ENCODE assay signal across 8 mouse cellular contexts in genomic region chr4:148805811-148806747, GRCm38 (mm10). TPM values are rescaled to one million over a fixed set of nuclear protein-coding genes. Genes with fewer than 3 reads are reported as not detected.
DNase-seq lines count a peak whose midpoint lies in the region; ATAC-seq lines count a peak whose summit lies in the region.

No protein-coding gene starts in this region.

- H3K27me3 ChIP-seq in forebrain, embryonic 11.5 days (ENCODE audit: control insufficient read depth, insufficient read depth, low read length): peaks cover 38% of the 10 kb centered on the region
- peaks cover 83% of the 10 kb centered on the region for H3K27me3 ChIP-seq in hindbrain, embryonic 12.5 days
- H3K27me3 ChIP-seq in liver, embryonic 16.5 days (ENCODE audit: control insufficient read depth, insufficient read depth, low read depth, low read length): peaks cover 85% of the 10 kb centered on the region
- peaks cover 24% of the 10 kb centered on the region for H3K27me3 ChIP-seq in stomach, embryonic 15.5 days (replicated peaks)

- peaks cover 20% of the 10 kb centered on the region for H3K4me1 ChIP-seq in forebrain, embryonic 11.5 days (replicated peaks; ENCODE audit: control insufficient read depth, insufficient read depth, low read length)
- peaks cover 58% of the 10 kb centered on the region for H3K4me1 ChIP-seq in hindbrain, embryonic 12.5 days
- no peaks in the 10 kb centered on the region; the same call in 1 of the 2 replicates for H3K4me1 ChIP-seq in liver, embryonic 16.5 days (ENCODE audit: control insufficient read depth, low read depth, low read length)
- H3K4me1 ChIP-seq in stomach, embryonic 15.5 days: peaks cover 38% of the 10 kb centered on the region

- H3K9ac ChIP-seq in forebrain, embryonic 11.5 days (ENCODE audit: low read length): peak overlapping the region; percentile 60
- peak overlapping the region; percentile 57 for H3K9ac ChIP-seq in hindbrain, embryonic 12.5 days
- H3K9ac ChIP-seq in liver, embryonic 16.5 days (ENCODE audit: low read depth, low read length): no peak overlapping the region
- peak overlapping the region; percentile 54; the same call in 1 of the 2 replicates for H3K9ac ChIP-seq in stomach, embryonic 15.5 days

- peak overlapping the region; percentile 55 for H3K4me3 ChIP-seq in forebrain, embryonic 11.5 days (ENCODE audit: low read depth, low read length)
- H3K4me3 ChIP-seq in hindbrain, embryonic 12.5 days: peak overlapping the region; percentile 49
- H3K4me3 ChIP-seq in liver, embryonic 16.5 days (ENCODE audit: low read depth, low read length): peak overlapping the region; percentile 52
- H3K4me3 ChIP-seq in stomach, embryonic 15.5 days (replicated peaks): peak overlapping the region; percentile 65

- no peak for ATAC-seq in forebrain, embryonic 11.5 days (replicated peaks; ENCODE audit: low FRiP score)
- no peak for ATAC-seq in hindbrain, embryonic 12.5 days (ENCODE audit: low FRiP score)
- no peak for ATAC-seq in liver, embryonic 16.5 days (ENCODE audit: low read depth)
- ATAC-seq in stomach, embryonic 15.5 days (ENCODE audit: insufficient read depth, low FRiP score, low read depth): no peak

- WGBS in forebrain, embryonic 11.5 days: under 1% methylated on average over 64 of the region's 64 CpGs
- under 1% methylated on average over 64 of the region's 64 CpGs for WGBS in hindbrain, embryonic 12.5 days
- 2% methylated on average over 58 of the region's 64 CpGs for WGBS in liver, embryonic 16.5 days (ENCODE audit: insufficient replicate concordance)
- WGBS in stomach, embryonic 15.5 days: under 1% methylated on average over 56 of the region's 64 CpGs

- no peaks in the 10 kb centered on the region for H3K9me3 ChIP-seq in forebrain, embryonic 11.5 days (ENCODE audit: control insufficient read depth, low read length)
- no peaks in the 10 kb centered on the region for H3K9me3 ChIP-seq in hindbrain, embryonic 12.5 days (replicated peaks)
- no peaks in the 10 kb centered on the region for H3K9me3 ChIP-seq in liver, embryonic 16.5 days (replicated peaks; ENCODE audit: control insufficient read depth, low read length)
- no peaks in the 10 kb centered on the region for H3K9me3 ChIP-seq in stomach, embryonic 15.5 days

- H3K36me3 ChIP-seq in forebrain, embryonic 11.5 days (ENCODE audit: control insufficient read depth, insufficient read depth, low read length): no peaks in the 10 kb centered on the region
- H3K36me3 ChIP-seq in hindbrain, embryonic 12.5 days: no peaks in the 10 kb centered on the region
- no peaks in the 10 kb centered on the region for H3K36me3 ChIP-seq in liver, embryonic 16.5 days (ENCODE audit: control insufficient read depth, insufficient read depth)
- H3K36me3 ChIP-seq in stomach, embryonic 15.5 days: no peaks in the 10 kb centered on the region

- peak overlapping the region; percentile 99 for H3K4me2 ChIP-seq in forebrain, embryonic 11.5 days (ENCODE audit: low read depth, low read length, severe bottlenecking)
- H3K4me2 ChIP-seq in hindbrain, embryonic 12.5 days (replicated peaks): peak overlapping the region; percentile 82
- H3K4me2 ChIP-seq in liver, embryonic 16.5 days (ENCODE audit: low read depth, low read length): peak overlapping the region; percentile 73
- H3K4me2 ChIP-seq in stomach, embryonic 15.5 days: peak overlapping the region; percentile 96

- DNase-seq in heart, adult 18-20 months: peak; percentile 39 to 72
- DNase-seq in heart, adult 8-10 months (ENCODE audit: low spot score): no peak
- DNase-seq in forebrain, embryonic 11.5 days (ENCODE audit: low spot score): peak; percentile 64
- DNase-seq in cerebellum, postnatal 14 days: no peak
- DNase-seq in T-cell, adult 2 months (ENCODE audit: low spot score): no peak

- no peak overlapping the region for H3K27ac ChIP-seq in forebrain, embryonic 11.5 days (ENCODE audit: low read depth, low read length)
- H3K27ac ChIP-seq in hindbrain, embryonic 12.5 days: peak overlapping the region; percentile 60
- H3K27ac ChIP-seq in liver, embryonic 16.5 days (ENCODE audit: low read length): no peak overlapping the region
- H3K27ac ChIP-seq in stomach, embryonic 15.5 days: peak overlapping the region; percentile 26; the same call in 1 of the 2 replicates

RNA-seq across cellular contexts. Expression of gene Casz1, which starts 1.9 kb away (rescaled TPM):
- 10 to 100 TPM; 35.9 to 41.1 TPM for total RNA-seq in heart, adult 18-20 months (2021)
- 10 to 100 TPM; 40.6 to 49.5 (median 47.3) TPM for total RNA-seq in heart, adult 8-10 months (2022)
- 3.4 and 3.6 TPM in 2 replicates for polyA plus RNA-seq in forebrain, embryonic 11.5 days (2014; fragmentation: Nextera tagmentation; extraction: Ambion mirVana)
- 7.1 and 8.9 TPM in 2 replicates for polyA plus RNA-seq in hindbrain, embryonic 12.5 days (2016; fragmentation: Nextera tagmentation; extraction: Ambion mirVana)
- 0.36 and 0.51 TPM in 2 replicates for polyA plus RNA-seq in liver, embryonic 16.5 days (2015; fragmentation: Nextera tagmentation; extraction: Ambion mirVana)
- polyA plus RNA-seq in stomach, embryonic 15.5 days (2015; fragmentation: Nextera tagmentation; extraction: Ambion mirVana): 8.9 and 10.2 TPM in 2 replicates

Comparison
In these comparisons a context has a peak if more than half of its experiments do, and no peak if none do; other contexts are left out.
1. DNase-seq: peak in heart, adult 18-20 months (2 of 2) and forebrain, embryonic 11.5 days (single experiment); none in heart, adult 8-10 months (single experiment), cerebellum, postnatal 14 days (0 of 2) and T-cell, adult 2 months (single experiment).
2. H3K27ac ChIP-seq: peak in hindbrain, embryonic 12.5 days (single experiment) and stomach, embryonic 15.5 days (single experiment); none in forebrain, embryonic 11.5 days (single experiment) and liver, embryonic 16.5 days (single experiment).
3. Peak in every context shown above with its lines, with median percentiles within 50 percentile points of each other: H3K4me2 ChIP-seq and H3K4me3 ChIP-seq.